Mouse (Mus musculus) subcutaneous adipose tissue, adult 2 months (tissue): Measurements from ENCODE around the gene Tmem189. TPM values are rescaled to one million over a fixed set of nuclear protein-coding genes. Genes with fewer than 3 reads are reported as not detected.

ENCODE experiments used
- polyA plus RNA-seq: library from polyadenylated mRNA; depleted of rRNA; stranded (reverse); fragments of >200 nt; gene quantifications from 2 replicates; pipeline ENCODE4 v1.2.3, GENCODE M21; 2012; ENCODE audit warnings: low replicate concordance; rRNA removed

The Tmem189 gene
- polyA plus RNA-seq: 120 and 173 TPM in 2 replicates

DNA sequence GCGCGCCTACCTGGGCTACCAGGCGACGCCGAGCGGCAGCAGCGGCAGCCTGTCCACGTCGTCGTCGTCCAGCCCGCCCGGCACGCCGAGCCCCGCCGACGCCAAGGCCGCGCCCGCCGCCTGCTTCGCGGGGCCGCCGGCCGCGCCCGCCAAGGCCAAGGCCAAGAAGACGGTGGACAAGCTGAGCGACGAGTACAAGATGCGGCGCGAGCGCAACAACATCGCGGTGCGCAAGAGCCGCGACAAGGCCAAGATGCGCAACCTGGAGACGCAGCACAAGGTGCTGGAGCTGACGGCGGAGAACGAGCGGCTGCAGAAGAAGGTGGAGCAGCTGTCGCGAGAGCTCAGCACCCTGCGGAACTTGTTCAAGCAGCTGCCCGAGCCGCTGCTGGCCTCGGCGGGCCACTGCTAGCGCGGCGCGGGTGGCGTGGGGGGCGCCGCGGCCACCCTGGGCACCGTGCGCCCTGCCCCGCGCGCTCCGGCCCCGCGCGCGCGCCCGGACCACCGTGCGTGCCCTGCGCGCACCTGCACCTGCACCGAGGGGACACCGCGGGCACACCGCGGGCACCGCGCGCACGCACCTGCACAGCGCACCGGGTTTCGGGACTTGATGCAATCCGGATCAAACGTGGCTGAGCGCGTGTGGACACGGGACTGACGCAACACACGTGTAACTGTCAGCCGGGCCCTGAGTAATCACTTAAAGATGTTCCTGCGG is at the start of gene Tmem189:
Gene Tmem189, minus strand, starts transcription at position 322 of the 718 bp plus-strand sequence.

DNA sequence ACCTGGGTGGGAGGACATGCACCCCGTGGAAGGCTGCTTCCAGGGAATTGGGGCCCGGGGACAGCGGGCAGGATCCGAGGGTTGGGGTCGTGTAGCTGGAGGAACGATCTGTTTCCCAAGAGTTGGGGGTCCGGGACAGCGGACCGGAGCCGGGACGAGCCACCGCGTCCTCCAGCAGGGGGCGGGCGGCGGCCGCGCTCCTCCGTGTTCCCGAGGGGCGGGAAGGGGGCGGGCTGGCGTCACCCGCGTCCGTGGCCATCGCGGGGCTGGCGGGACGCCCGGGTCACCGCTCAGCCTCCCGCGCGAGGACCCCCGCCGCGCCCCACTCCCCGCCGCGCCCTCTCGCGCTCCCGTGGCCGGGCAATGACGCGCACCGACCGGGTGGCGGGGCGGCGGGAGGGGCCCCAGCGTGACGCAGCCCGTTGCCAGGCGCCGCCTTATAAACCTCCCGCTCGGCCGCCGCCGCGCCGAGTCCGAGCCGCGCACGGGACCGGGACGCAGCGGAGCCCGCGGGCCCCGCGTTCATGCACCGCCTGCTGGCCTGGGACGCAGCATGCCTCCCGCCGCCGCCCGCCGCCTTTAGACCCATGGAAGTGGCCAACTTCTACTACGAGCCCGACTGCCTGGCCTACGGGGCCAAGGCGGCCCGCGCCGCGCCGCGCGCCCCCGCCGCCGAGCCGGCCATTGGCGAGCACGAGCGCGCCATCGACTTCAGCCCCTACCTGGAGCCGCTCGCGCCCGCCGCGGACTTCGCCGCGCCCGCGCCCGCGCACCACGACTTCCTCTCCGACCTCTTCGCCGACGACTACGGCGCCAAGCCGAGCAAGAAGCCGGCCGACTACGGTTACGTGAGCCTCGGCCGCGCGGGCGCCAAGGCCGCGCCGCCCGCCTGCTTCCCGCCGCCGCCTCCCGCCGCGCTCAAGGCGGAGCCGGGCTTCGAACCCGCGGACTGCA is 847 bp downstream of the Tmem189 start, which contains the start of gene Cebpb:
Gene Cebpb, plus strand, starts transcription at position 418 of the 954 bp plus-strand sequence.

DNA sequence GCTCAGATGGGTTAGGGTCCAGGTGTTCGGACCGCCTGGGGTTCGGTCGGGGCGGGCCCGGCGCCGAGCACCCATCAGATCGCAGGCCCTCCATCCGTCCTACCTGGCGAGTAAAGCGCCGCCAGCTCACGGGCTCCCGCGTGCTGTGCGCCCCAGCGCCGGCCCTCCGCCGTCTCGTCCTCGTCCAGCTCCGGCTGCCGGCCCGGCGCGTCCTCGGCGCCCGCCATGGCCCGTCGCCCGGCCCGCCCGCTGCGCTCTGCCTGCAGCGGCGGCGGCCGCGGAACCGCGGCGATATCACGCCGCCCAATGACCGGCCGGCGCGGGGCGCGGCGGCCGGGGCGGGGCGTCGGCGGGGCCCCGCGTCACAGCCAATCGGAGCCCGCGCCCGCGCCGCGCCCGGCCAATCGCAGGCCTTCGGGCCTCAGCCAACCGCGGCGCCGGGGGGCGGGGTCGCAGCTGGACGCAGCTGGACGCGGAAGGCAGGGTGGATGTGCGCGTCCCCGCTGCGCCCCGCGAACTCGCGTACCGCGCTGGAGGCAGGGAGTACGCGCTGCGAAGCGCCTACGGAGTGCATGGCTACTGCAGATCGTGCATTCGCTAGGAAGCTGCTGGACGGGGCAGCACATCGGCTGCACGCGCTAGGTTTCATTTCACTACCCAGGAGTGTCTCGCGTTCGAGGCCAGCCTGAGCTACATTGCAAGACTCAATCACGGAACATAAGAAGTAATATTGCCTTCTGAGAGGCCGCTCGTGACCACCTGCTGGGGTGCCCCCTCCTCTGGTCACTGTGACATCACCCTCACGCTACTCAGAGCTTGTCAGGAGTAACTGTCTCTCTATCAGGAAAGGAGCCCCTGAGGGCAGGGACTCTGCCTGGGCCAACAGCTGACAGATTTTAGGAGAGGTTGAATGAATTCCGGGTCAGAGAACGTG is 28.1 kb downstream of the Tmem189 start, which contains the start of gene Gm20431:
Gene Gm20431, minus strand, starts transcription at position 227 of the 934 bp plus-strand sequence.

DNA sequence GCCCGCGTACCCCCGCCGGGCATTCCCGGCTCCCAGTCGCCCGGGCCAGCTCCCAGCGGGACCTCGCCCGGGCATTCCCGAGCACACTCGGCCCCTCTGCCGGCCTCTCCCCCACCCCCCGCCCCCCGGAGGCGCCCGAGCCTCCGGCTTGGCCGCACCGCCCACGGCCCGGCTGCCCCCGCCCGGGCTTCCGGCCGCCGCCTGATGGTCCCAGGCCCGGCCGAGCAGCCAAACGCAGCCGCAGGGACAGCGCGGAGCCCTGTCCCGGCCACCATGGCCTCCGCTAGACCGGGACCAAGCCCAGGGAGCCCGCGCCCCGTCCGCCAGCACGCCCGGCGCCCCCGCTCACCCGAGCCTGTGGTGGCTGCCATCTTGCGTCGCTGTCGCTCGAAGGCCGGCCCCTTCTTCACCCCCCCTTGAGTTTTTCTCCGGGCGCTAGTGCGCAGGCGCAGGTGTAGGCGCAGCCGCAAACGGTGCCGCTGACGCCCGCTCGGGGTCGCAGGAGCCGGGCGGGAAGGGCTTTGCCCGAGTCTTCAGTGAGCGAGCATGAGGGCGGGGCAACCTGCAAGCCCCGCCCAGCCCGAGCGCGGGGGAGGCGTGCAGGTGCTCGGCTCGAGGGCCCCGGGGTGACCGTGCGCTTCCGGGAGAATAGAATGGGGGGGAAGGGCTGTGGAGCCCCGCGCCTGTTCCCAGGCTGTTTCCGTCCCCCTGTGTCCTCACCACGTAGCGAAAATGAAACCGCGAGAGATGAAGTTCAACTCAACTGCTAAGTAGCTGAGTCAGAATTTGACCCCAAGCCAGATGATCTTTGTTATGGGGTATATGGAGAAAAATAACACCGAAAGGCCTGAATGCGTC is 57.8 kb downstream of the Tmem189 start, which contains the start of gene Ube2v1:
Gene Ube2v1, minus strand, starts transcription at position 505 of the 858 bp plus-strand sequence.

Other genes starting within 250 kb of the Tmem189 start
- 77.1 and 108 TPM in 2 replicates for gene Rnf114, start 197.2 kb downstream of the Tmem189 start, polyA plus RNA-seq
- 24.4 and 27.6 TPM in 2 replicates for gene Spata2, start 196.9 kb downstream of the Tmem189 start, polyA plus RNA-seq
- 22.0 and 82.4 TPM in 2 replicates for gene Snai1, start 151.6 kb downstream of the Tmem189 start, polyA plus RNA-seq
- gene Ube2v1, start 57.7 kb downstream of the Tmem189 start, polyA plus RNA-seq: 115 and 127 TPM in 2 replicates
- 4.8 and 25.6 TPM in 2 replicates for gene Gm20431, start 28.3 kb downstream of the Tmem189 start, polyA plus RNA-seq
- 126 and 166 TPM in 2 replicates for gene Cebpb, start 907 bp downstream of the Tmem189 start, polyA plus RNA-seq
- 31.5 and 49.8 TPM in 2 replicates for gene Ptpn1, start 242.2 kb upstream of the Tmem189 start, polyA plus RNA-seq